Mouse (Mus musculus) embryonic facial prominence, embryonic 15.5 days (tissue): ENCODE results near the gene Ddx39b. TPM values are rescaled to one million over a fixed set of nuclear protein-coding genes. Genes with fewer than 3 reads are reported as not detected.

Experiments
- ATAC-seq: fragments of 200-750 bp; cut with Nextera tagmentation; 2 replicates; pipeline ENCODE4 v1.8.0; 2017; ENCODE audit warnings: low read depth, moderate TSS enrichment; ENCODE audit not compliant: insufficient number of reproducible peaks, low FRiP score, low TSS enrichment
- H3K27ac ChIP-seq: fragments of 300-500 bp; sonication (generic); replicated peaks from 2 replicates; pipeline ENCODE4 v1.5.1; 2015; ENCODE audit warnings: mild to moderate bottlenecking, inconsistent platforms
- H3K27me3 ChIP-seq: fragments of 300-500 bp; sonication (generic); 2 replicates; pipeline ENCODE4 v1.6.1; 2015; ENCODE audit warnings: inconsistent platforms
- H3K36me3 ChIP-seq: fragments of 300-500 bp; sonication (generic); 2 replicates; pipeline ENCODE4 v1.6.1; 2015; ENCODE audit warnings: mild to moderate bottlenecking, inconsistent platforms
- H3K4me1 ChIP-seq: fragments of 300-500 bp; sonication (generic); 2 replicates; pipeline ENCODE4 v1.6.1; 2015; ENCODE audit warnings: inconsistent platforms
- H3K4me2 ChIP-seq: fragments of 300-500 bp; sonication (generic); replicated peaks from 2 replicates; pipeline ENCODE4 v1.6.1; 2015; ENCODE audit warnings: mild to moderate bottlenecking, inconsistent platforms
- H3K4me3 ChIP-seq: fragments of 300-500 bp; sonication (generic); replicated peaks from 2 replicates; pipeline ENCODE4 v1.5.1; 2015; ENCODE audit warnings: mild to moderate bottlenecking, inconsistent platforms
- H3K9ac ChIP-seq: fragments of 300-500 bp; sonication (generic); 2 replicates; pipeline ENCODE4 v1.6.1; 2015; ENCODE audit warnings: inconsistent platforms
- H3K9me3 ChIP-seq: fragments of 300-500 bp; sonication (generic); replicated peaks from 2 replicates; pipeline ENCODE4 v1.6.1; 2016; ENCODE audit warnings: inconsistent platforms
- WGBS: fragments of 180-500 bp; shearing (Covaris S2); methylation state at CpG from one replicate; pipeline ENCODE4 v1.1.7; 2015; 5-methylcytosine and 5-hydroxymethylcytosine counted together
- polyA plus RNA-seq: library from polyadenylated mRNA; unstranded; fragments of >200 nt; fragmentation: Nextera tagmentation; extraction: Ambion mirVana; gene quantifications from 2 replicates; pipeline ENCODE4 v1.2.1, GENCODE M21; 2015

Ddx39b gene
- polyA plus RNA-seq, 1 experiment from 2014 or later, result 413 TPM

GRCm38 (mm10) chr17:35245731-35246623 is 4.4 kb downstream of the Ddx39b start:
- Histone ChIP-seq H3K4me1 (peaks cover 44% of the 10 kb centered on the region), H3K9ac (no peak overlapping the region), H3K27ac (no peak overlapping the region), H3K4me3 (peak overlapping the region; percentile 1; the same call in 1 of the 2 replicates), H3K9me3 (no peaks in the 10 kb centered on the region), H3K36me3 (peaks cover 75% of the 10 kb centered on the region), H3K4me2 (no peak overlapping the region), H3K27me3 (no peaks in the 10 kb centered on the region)
- WGBS, result 75% methylated on average over 15 of the region's 15 CpGs
- no peak for ATAC-seq

GRCm38 (mm10) chr17:35247144-35247543 is 5.6 kb downstream of the Ddx39b start:
- H3K4me1 ChIP-seq, result peaks cover 43% of the 10 kb centered on the region
- no peak overlapping the region for H3K4me3 ChIP-seq
- WGBS, result 83% methylated on average over 7 of the region's 7 CpGs
- no peaks in the 10 kb centered on the region for H3K9me3 ChIP-seq
- H3K27me3 ChIP-seq, result no peaks in the 10 kb centered on the region
- H3K4me2 ChIP-seq, result no peak overlapping the region
- H3K27ac ChIP-seq, result no peak overlapping the region
- H3K36me3 ChIP-seq, result peaks cover 83% of the 10 kb centered on the region
- ATAC-seq, result no peak
- no peak overlapping the region for H3K9ac ChIP-seq

GRCm38 (mm10) chr17:35248986-35249385 is 7.4 kb downstream of the Ddx39b start:
- no peak overlapping the region for H3K4me2 ChIP-seq
- H3K4me3 ChIP-seq, result no peak overlapping the region
- no peaks in the 10 kb centered on the region for H3K27me3 ChIP-seq
- peaks cover 96% of the 10 kb centered on the region for H3K36me3 ChIP-seq
- no peak overlapping the region for H3K27ac ChIP-seq
- no peaks in the 10 kb centered on the region for H3K9me3 ChIP-seq
- 86% methylated on average over 14 of the region's 14 CpGs for WGBS
- peaks cover 33% of the 10 kb centered on the region for H3K4me1 ChIP-seq
- ATAC-seq, result no peak
- H3K9ac ChIP-seq, result no peak overlapping the region

DNA sequence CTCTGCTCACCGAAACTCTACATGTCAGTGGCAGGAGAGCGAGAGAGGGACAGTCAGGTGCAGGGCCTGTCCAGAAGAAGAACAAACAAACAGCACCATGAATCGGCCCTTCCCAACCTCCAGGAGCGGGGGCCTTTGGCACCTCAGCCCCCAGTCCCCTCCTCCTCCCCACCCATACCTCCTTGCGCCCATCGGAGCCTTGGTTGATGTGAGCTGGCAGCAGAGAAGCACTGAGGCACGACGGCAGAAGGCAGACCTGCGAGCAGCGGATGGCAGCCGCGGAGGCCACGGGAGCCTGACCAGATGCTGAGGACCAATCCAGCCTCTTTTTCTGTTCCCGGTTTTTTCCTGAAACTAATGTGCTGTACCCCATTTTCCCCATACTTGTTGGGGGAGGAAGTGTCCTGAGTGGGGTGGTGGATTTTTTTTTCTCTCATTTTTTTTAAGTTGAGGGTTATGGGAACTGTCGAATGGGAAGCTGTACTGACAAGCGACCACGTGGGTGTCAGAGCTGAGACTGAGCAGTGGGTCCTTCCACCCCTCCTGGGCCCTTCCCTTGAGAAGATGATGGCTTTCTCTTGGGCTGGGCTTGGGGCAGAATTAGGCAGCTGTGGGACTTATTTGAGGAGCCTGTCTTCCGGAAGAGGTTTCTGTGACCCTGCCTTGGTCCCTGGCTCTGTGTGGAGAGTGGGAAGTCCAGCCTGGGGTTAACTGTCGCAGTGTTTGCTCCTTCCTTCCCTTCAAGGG is 8.1 kb downstream of the Ddx39b start:
- WGBS, result 86% methylated on average over 19 of the region's 19 CpGs
- H3K27ac ChIP-seq, result no peak overlapping the region
- peaks cover 27% of the 10 kb centered on the region for H3K4me1 ChIP-seq

DNA sequence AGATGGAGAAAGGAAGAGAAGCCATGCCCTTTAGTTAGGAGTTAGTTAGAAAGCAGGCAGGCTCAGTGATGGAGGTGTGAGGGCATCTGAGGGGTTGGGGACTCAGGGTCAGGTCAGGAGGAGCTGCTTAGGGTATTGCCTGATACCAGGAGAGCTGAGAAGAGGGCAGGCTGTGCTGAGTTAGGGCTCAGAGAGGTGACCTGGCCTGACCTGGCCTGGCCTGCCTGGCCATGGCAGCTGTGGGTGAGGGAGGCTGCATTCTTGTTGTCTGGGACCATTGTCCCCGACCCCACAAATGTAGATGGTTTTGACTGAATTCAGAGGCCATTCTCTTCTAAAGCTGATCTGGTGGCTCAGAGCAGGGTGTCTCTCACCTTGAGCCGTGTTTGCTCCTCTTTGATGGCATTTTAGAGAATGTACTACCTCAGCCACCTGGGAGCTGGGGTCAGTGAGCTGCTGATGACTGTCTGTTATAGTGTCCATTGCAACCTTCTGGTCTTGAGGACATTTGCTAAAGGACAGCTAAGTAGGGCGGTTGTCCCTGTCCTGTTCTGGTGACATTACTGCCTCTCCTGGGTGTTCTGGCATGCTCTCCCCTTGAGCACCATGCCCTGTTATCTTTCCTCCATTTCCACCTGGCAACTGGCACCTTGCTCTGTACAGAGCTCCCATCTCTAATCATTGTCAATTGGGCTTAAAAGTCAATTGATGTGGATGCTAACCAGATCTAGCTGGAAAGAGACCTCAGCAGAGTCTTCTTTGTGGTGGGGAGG is 9.0 kb downstream of the Ddx39b start:
- WGBS, result 89% methylated on average over 3 of the region's 3 CpGs
- peaks cover 19% of the 10 kb centered on the region for H3K4me1 ChIP-seq
- no peak overlapping the region for H3K27ac ChIP-seq
- no peaks in the 10 kb centered on the region for H3K27me3 ChIP-seq
- H3K9ac ChIP-seq, result no peak overlapping the region
- H3K4me3 ChIP-seq, result no peak overlapping the region
- peaks cover 87% of the 10 kb centered on the region for H3K36me3 ChIP-seq
- no peak for ATAC-seq
- no peak overlapping the region for H3K4me2 ChIP-seq
- H3K9me3 ChIP-seq, result no peaks in the 10 kb centered on the region

More for the DNA sequence above, 8.1 kb downstream of the Ddx39b start:
- no peak overlapping the region for H3K4me3 ChIP-seq
- H3K36me3 ChIP-seq, result peaks cover 96% of the 10 kb centered on the region
- no peaks in the 10 kb centered on the region for H3K27me3 ChIP-seq
- no peaks in the 10 kb centered on the region for H3K9me3 ChIP-seq
- H3K4me2 ChIP-seq, result no peak overlapping the region
- ATAC-seq, result no peak
- H3K9ac ChIP-seq, result no peak overlapping the region

DNA sequence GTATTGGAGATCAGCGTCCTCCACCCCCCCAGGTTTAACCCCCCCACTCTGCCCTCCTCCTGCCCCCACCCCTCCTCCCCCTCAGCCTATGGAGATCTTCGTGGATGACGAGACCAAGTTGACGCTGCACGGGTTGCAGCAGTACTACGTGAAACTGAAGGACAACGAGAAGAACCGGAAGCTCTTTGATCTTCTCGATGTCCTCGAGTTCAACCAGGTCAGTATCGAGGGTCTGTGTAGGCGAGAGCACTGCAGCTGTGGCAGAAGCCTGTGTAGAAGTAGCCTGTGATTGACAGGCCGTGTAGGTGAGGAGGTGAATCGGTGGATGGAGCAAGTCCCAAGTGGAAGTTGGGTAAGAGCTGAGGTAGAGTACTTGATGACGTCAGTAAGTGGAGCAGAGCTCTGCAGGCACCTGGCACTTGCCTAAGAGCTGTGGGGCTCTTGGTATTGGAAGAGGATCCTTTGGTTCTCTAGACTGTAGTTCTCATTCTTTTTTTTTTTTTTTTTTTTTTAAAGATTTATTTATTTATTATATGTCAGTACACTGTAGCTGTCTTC is 9.7 kb downstream of the Ddx39b start:
- Histone ChIP-seq H3K4me3 (no peak overlapping the region), H3K9ac (no peak overlapping the region), H3K27ac (no peak overlapping the region), H3K36me3 (peaks cover 80% of the 10 kb centered on the region), H3K4me1 (peaks cover 12% of the 10 kb centered on the region), H3K27me3 (no peaks in the 10 kb centered on the region), H3K9me3 (no peaks in the 10 kb centered on the region), H3K4me2 (no peak overlapping the region)
- 76% methylated on average over 15 of the region's 15 CpGs for WGBS
- ATAC-seq, result no peak

DNA sequence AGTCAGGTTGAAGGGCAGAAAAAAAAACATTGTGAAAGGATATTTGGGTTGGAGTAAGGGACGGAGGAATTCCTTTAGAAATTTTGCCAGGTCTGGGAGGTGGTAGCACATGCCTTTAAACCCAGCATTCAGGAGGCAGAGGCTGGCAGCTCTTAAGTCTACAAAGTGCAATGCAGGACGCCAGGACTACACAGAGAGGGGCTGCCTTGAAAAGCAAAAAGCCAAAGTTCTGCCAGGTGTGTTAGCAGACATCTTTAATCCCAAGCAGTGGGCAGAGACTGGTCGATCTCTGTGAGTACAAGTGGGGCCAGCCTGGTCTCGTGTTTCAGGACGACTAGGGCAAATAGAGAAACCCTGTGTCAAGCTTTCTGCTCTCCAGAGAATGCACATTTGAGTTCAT is 10.4 kb downstream of the Ddx39b start:
- H3K9me3 ChIP-seq, result no peaks in the 10 kb centered on the region

DNA sequence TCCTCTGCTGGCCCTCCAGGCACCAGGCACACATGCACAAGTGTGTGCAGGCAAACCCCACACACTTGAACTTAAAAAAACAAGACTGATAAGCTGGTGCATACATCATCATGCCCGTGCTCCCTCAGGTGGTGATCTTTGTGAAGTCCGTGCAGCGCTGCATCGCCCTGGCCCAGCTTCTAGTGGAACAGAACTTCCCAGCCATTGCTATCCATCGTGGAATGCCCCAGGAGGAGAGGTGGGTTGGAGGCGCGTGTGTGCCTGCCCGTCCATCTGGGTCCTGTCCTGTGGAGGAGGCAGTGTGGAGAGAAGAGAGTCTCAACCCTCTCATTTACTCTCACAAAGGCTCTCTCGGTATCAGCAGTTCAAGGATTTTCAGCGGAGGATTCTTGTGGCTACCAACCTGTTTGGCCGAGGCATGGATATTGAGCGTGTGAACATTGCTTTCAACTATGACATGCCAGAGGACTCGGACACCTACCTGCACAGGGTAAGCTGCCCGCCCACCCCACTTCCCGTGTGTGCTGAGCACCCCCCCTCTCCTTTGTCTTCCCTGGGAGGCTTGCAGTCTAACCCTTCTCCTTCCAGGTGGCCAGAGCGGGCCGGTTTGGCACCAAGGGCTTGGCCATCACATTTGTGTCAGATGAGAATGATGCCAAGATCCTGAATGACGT is 11.2 kb downstream of the Ddx39b start:
- ATAC-seq, result no peak; the same call in 1 of the 2 replicates
- Histone ChIP-seq H3K4me2 (no peak overlapping the region), H3K36me3 (peaks cover 65% of the 10 kb centered on the region), H3K9ac (no peak overlapping the region), H3K27ac (no peak overlapping the region), H3K27me3 (no peaks in the 10 kb centered on the region), H3K4me1 (0 out of 2 replicates have a peak, but pooled peaks cover 3% of the 10 kb centered on the region), H3K9me3 (no peaks in the 10 kb centered on the region), H3K4me3 (no peak overlapping the region)
- 81% methylated on average over 18 of the region's 18 CpGs for WGBS

More for the DNA sequence above, 10.4 kb downstream of the Ddx39b start:
- no peak overlapping the region for H3K4me3 ChIP-seq
- H3K4me2 ChIP-seq, result no peak overlapping the region
- H3K36me3 ChIP-seq, result peaks cover 73% of the 10 kb centered on the region
- H3K4me1 ChIP-seq, result 0 out of 2 replicates have a peak, but pooled peaks cover 5% of the 10 kb centered on the region
- ATAC-seq, result no peak
- H3K27ac ChIP-seq, result no peak overlapping the region; the same call in 1 of the 2 replicates
- H3K27me3 ChIP-seq, result no peaks in the 10 kb centered on the region
- H3K9ac ChIP-seq, result no peak overlapping the region
- WGBS, result 73% methylated on average over 5 of the region's 5 CpGs

GRCm38 (mm10) chr17:35253293-35254093 is 11.9 kb downstream of the Ddx39b start:
- Histone ChIP-seq H3K9ac (no peak overlapping the region), H3K36me3 (peaks cover 58% of the 10 kb centered on the region), H3K9me3 (no peaks in the 10 kb centered on the region), H3K27ac (no peak overlapping the region), H3K4me3 (no peak overlapping the region), H3K4me2 (no peak overlapping the region), H3K27me3 (no peaks in the 10 kb centered on the region), H3K4me1 (no peaks in the 10 kb centered on the region)
- ATAC-seq, result no peak
- WGBS, result 85% methylated on average over 32 of the region's 32 CpGs
